Mouse (Mus musculus): ENCODE measurements around the gene Lrrc74b.

Lrrc74b gene

GRCm38 (mm10) chr16:17499249-17499883 is 61.7 kb downstream of the Lrrc74b start:
- in situ Hi-C loops (cut with MboI, MseI) = no loop called here

GRCm38 (mm10) chr16:17496499-17497305 is 64.3 kb downstream of the Lrrc74b start:
- in situ Hi-C loops (cut with MboI, MseI) = no loop called here
